Mouse (Mus musculus): ENCODE measurements around the gene Rimbp3. TPM values are rescaled to one million over a fixed set of nuclear protein-coding genes. Genes with fewer than 3 reads are reported as not detected.

Rimbp3 gene
- total and polyA plus RNA-seq, 3 experiments, result 0.35 to 0.62 TPM; not detected in 1

- no peak for TF ChIP-seq NRF1 (IDR thresholded peaks at IDR 0.05; ENCODE audit: insufficient read depth, low read depth, low read length, poor library complexity, severe bottlenecking)
- no peak for TF ChIP-seq POLR2A (IDR thresholded peaks at IDR 0.05; ENCODE audit: control insufficient read depth in 1 of 2, insufficient read depth in 1 of 2, low read depth in 1 of 2, low read length in 2 of 2, poor library complexity in 1 of 2)
- TF ChIP-seq EP300 (IDR thresholded peaks at IDR 0.05; ENCODE audit: low read depth in 1 of 2, low read length in 2 of 2), result no peak
- no peak for TF ChIP-seq HCFC1 (IDR thresholded peaks at IDR 0.05; ENCODE audit: low read depth, low read length)
- TF ChIP-seq ZMIZ1 (IDR thresholded peaks at IDR 0.05; ENCODE audit: low read depth, low read length), result no peak
- no peak for TF ChIP-seq RAD21 (IDR thresholded peaks at IDR 0.05; ENCODE audit: low read depth, low read length)
- TF ChIP-seq USF1 (IDR thresholded peaks at IDR 0.05; ENCODE audit: low read depth, low read length), result no peak
- TF ChIP-seq ZC3H11A (IDR thresholded peaks at IDR 0.05; ENCODE audit: low read depth, low read length), result no peak
- no peak for TF ChIP-seq MYC (IDR thresholded peaks at IDR 0.05; ENCODE audit: low read depth, low read length)
- no peak for TF ChIP-seq MYB (IDR thresholded peaks at IDR 0.05; ENCODE audit: low read depth, low read length)
- TF ChIP-seq GATA1 (IDR thresholded peaks at IDR 0.05; ENCODE audit: low read depth, low read length), result no peak
- TF ChIP-seq NELFE (IDR thresholded peaks at IDR 0.05; ENCODE audit: low read depth, low read length), result no peak
- TF ChIP-seq CHD1 (IDR thresholded peaks at IDR 0.05; ENCODE audit: low read depth, low read length), result no peak
- no peak for TF ChIP-seq MAZ (IDR thresholded peaks at IDR 0.05; ENCODE audit: low read depth, low read length)
- no peak for TF ChIP-seq RCOR1 (IDR thresholded peaks at IDR 0.05; ENCODE audit: low read depth, low read length)
- no peak for TF ChIP-seq KAT2A (conservative IDR thresholded peaks at IDR 0.05; ENCODE audit: low read depth, low read length)
- TF ChIP-seq MAX (IDR thresholded peaks at IDR 0.05; ENCODE audit: low read length), result no peak
- TF ChIP-seq BHLHE40 (IDR thresholded peaks at IDR 0.05; ENCODE audit: borderline replicate concordance, low read depth, low read length), result no peak
- TF ChIP-seq CHD2 (IDR thresholded peaks at IDR 0.05; ENCODE audit: low read length), result no peak
- TF ChIP-seq UBTF (IDR thresholded peaks at IDR 0.05; ENCODE audit: borderline replicate concordance, insufficient read depth, low read depth, low read length), result no peak
- Histone ChIP-seq H3K27me3 (ENCODE audit: control insufficient read depth in 1 of 2, insufficient read depth in 2 of 2, low read length in 2 of 2) (no peaks in the 10 kb centered on the region), H3K36me3 (ENCODE audit: control insufficient read depth in 1 of 2, insufficient read depth in 2 of 2, low read length in 2 of 2) (peaks cover 1 to 37% of the 10 kb centered on the region in 2 experiments), H3K4me3 (ENCODE audit: control insufficient read depth in 1 of 2, insufficient read depth in 1 of 2, low read depth in 2 of 2, low read length in 2 of 2) (no peak overlapping the region), H3K79me2 (ENCODE audit: control insufficient read depth, insufficient read depth, low read length, poor library complexity) (peaks cover 18% of the 10 kb centered on the region), H3K9ac (ENCODE audit: control insufficient read depth, low read depth, low read length, poor library complexity, severe bottlenecking) (no peak overlapping the region), H3K4me1 (ENCODE audit: control insufficient read depth in 1 of 2, insufficient read depth in 2 of 2, low read length in 2 of 2) (peaks cover 28 to 45% of the 10 kb centered on the region in 2 experiments), H3K9me3 (replicated peaks; ENCODE audit: insufficient read depth, low read length) (no peaks in the 10 kb centered on the region), H3K27ac (ENCODE audit: control insufficient read depth, low read depth, low read length) (no peak overlapping the region)
- no peak for DNase-seq (ENCODE audit: low read depth, low spot score)
Observed at GRCm38 (mm10) chr16:17254005-17254597, 45.7 kb downstream of the Rimbp3 start.

GRCm38 (mm10) chr16:17255270-17255669 lies 46.9 kb downstream of the Rimbp3 start:
- Histone ChIP-seq H3K9me3 (replicated peaks; ENCODE audit: insufficient read depth, low read length) (no peaks in the 10 kb centered on the region), H3K4me3 (ENCODE audit: control insufficient read depth in 1 of 2, insufficient read depth in 1 of 2, low read depth in 2 of 2, low read length in 2 of 2) (no peak overlapping the region), H3K4me1 (ENCODE audit: control insufficient read depth in 1 of 2, insufficient read depth in 2 of 2, low read length in 2 of 2) (peaks cover 21 to 35% of the 10 kb centered on the region in 2 experiments), H3K79me2 (ENCODE audit: control insufficient read depth, insufficient read depth, low read length, poor library complexity) (peaks cover 13% of the 10 kb centered on the region), H3K27me3 (ENCODE audit: control insufficient read depth in 1 of 2, insufficient read depth in 2 of 2, low read length in 2 of 2) (no peaks in the 10 kb centered on the region), H3K27ac (ENCODE audit: control insufficient read depth, low read depth, low read length) (no peak overlapping the region), H3K36me3 (ENCODE audit: control insufficient read depth in 1 of 2, insufficient read depth in 2 of 2, low read length in 2 of 2) (peaks cover 1 to 28% of the 10 kb centered on the region in 2 experiments), H3K9ac (ENCODE audit: control insufficient read depth, low read depth, low read length, poor library complexity, severe bottlenecking) (no peak overlapping the region)
- no peak for TF ChIP-seq JUND (IDR thresholded peaks at IDR 0.05; ENCODE audit: low read depth, low read length)
- TF ChIP-seq RAD21 (IDR thresholded peaks at IDR 0.05; ENCODE audit: low read depth, low read length), result no peak
- TF ChIP-seq MAX (IDR thresholded peaks at IDR 0.05; ENCODE audit: low read length), result no peak
- TF ChIP-seq CTCF (IDR thresholded peaks at IDR 0.05 in 2 of 3, conservative IDR thresholded peaks at IDR 0.05 in 1 of 3; ENCODE audit: control insufficient read depth in 1 of 3, insufficient read depth in 1 of 3, low read depth in 2 of 3, low read length in 3 of 3, poor library complexity in 1 of 3, severe bottlenecking in 1 of 3), result no peak
- TF ChIP-seq TAL1 (IDR thresholded peaks at IDR 0.05; ENCODE audit: low read length), result no peak
- TF ChIP-seq HCFC1 (IDR thresholded peaks at IDR 0.05; ENCODE audit: low read depth, low read length), result no peak
- TF ChIP-seq POLR2A (IDR thresholded peaks at IDR 0.05; ENCODE audit: control insufficient read depth in 1 of 2, insufficient read depth in 1 of 2, low read depth in 1 of 2, low read length in 2 of 2, poor library complexity in 1 of 2), result no peak
- no peak for TF ChIP-seq USF2 (IDR thresholded peaks at IDR 0.05; ENCODE audit: borderline replicate concordance in 1 of 2, insufficient read depth in 1 of 2, low read depth in 1 of 2, low read length in 2 of 2)
- TF ChIP-seq ETS1 (IDR thresholded peaks at IDR 0.05; ENCODE audit: low read depth, low read length), result no peak
- no peak for TF ChIP-seq USF1 (IDR thresholded peaks at IDR 0.05; ENCODE audit: low read depth, low read length)
- TF ChIP-seq ZMIZ1 (IDR thresholded peaks at IDR 0.05; ENCODE audit: low read depth, low read length), result no peak
- TF ChIP-seq MYB (IDR thresholded peaks at IDR 0.05; ENCODE audit: low read depth, low read length), result no peak
- TF ChIP-seq CHD1 (IDR thresholded peaks at IDR 0.05; ENCODE audit: low read depth, low read length), result no peak
- no peak for TF ChIP-seq ELF1 (IDR thresholded peaks at IDR 0.05; ENCODE audit: low read depth, low read length)
- no peak for TF ChIP-seq MAFK (IDR thresholded peaks at IDR 0.05; ENCODE audit: borderline replicate concordance, low read depth, low read length)
- no peak for TF ChIP-seq ZKSCAN1 (IDR thresholded peaks at IDR 0.05; ENCODE audit: low read depth, low read length)
- TF ChIP-seq KAT2A (conservative IDR thresholded peaks at IDR 0.05; ENCODE audit: low read depth, low read length), result no peak
- DNase-seq (ENCODE audit: low read depth, low spot score), result no peak
